Mouse (Mus musculus): ENCODE measurements around the gene Stom. TPM values are rescaled to one million over a fixed set of nuclear protein-coding genes. Genes with fewer than 3 reads are reported as not detected.

Gene Stom
- polyA plus RNA-seq, 1 experiment from 2014 or later = 17.0 TPM

- peak overlapping the region; percentile 77 for H3K4me3 ChIP-seq
- DNase-seq (ENCODE audit: low spot score) = no peak
- H3K4me1 ChIP-seq (replicated peaks) = peaks cover 21% of the 10 kb centered on the region
- 9% methylated on average over 7 of the region's 7 CpGs for WGBS
- peaks cover 13% of the 10 kb centered on the region; the same call in 1 of the 2 replicates for H3K27me3 ChIP-seq (ENCODE audit: insufficient read depth, poor library complexity, severe bottlenecking)
- H3K27ac ChIP-seq = no peak overlapping the region
- H3K9me3 ChIP-seq = no peaks in the 10 kb centered on the region
- no peaks in the 10 kb centered on the region for H3K36me3 ChIP-seq
Measured at GRCm38 (mm10) chr2:35335620-35336019, 1.2 kb downstream of the Stom start.

- H3K27me3 ChIP-seq (ENCODE audit: insufficient read depth, poor library complexity, severe bottlenecking) = peaks cover 13% of the 10 kb centered on the region; the same call in 1 of the 2 replicates
- no peak overlapping the region for H3K4me3 ChIP-seq
- DNase-seq (ENCODE audit: low spot score) = no peak
- H3K27ac ChIP-seq = no peak overlapping the region
- no peaks in the 10 kb centered on the region for H3K36me3 ChIP-seq
- H3K4me1 ChIP-seq (replicated peaks) = peaks cover 21% of the 10 kb centered on the region
- H3K9me3 ChIP-seq = no peaks in the 10 kb centered on the region
Measured at GRCm38 (mm10) chr2:35333670-35334069, 3.1 kb downstream of the Stom start.

GRCm38 (mm10) chr2:35331205-35331604 lies 5.6 kb downstream of the Stom start:
- peaks cover 9% of the 10 kb centered on the region for H3K4me1 ChIP-seq (replicated peaks)
- no peak overlapping the region for H3K27ac ChIP-seq
- no peak overlapping the region for H3K4me3 ChIP-seq
- no peaks in the 10 kb centered on the region for H3K9me3 ChIP-seq
- H3K36me3 ChIP-seq = no peaks in the 10 kb centered on the region
- 72% methylated on average over 2 of the region's 2 CpGs for WGBS
- DNase-seq (ENCODE audit: low spot score) = no peak
- H3K27me3 ChIP-seq (ENCODE audit: insufficient read depth, poor library complexity, severe bottlenecking) = peaks cover 13% of the 10 kb centered on the region; the same call in 1 of the 2 replicates

- H3K4me3 ChIP-seq = no peak overlapping the region
- H3K4me1 ChIP-seq (replicated peaks) = peaks cover 3% of the 10 kb centered on the region; the same call in 1 of the 2 replicates
- no peak for DNase-seq (ENCODE audit: low spot score)
- no peaks in the 10 kb centered on the region for H3K27me3 ChIP-seq (ENCODE audit: insufficient read depth, poor library complexity, severe bottlenecking)
- 78% methylated on average over 2 of the region's 2 CpGs for WGBS
- no peaks in the 10 kb centered on the region for H3K9me3 ChIP-seq
- H3K27ac ChIP-seq = no peak overlapping the region
- no peaks in the 10 kb centered on the region for H3K36me3 ChIP-seq
Measured at GRCm38 (mm10) chr2:35329061-35329460, 7.7 kb downstream of the Stom start.

GRCm38 (mm10) chr2:35328064-35328792 lies 8.5 kb downstream of the Stom start:
- WGBS = 45% methylated on average over 11 of the region's 11 CpGs
- Histone ChIP-seq H3K4me3 (no peak overlapping the region), H3K27me3 (ENCODE audit: insufficient read depth, poor library complexity, severe bottlenecking) (no peaks in the 10 kb centered on the region), H3K36me3 (no peaks in the 10 kb centered on the region), H3K4me1 (replicated peaks) (peaks cover 6% of the 10 kb centered on the region; the same call in 1 of the 2 replicates), H3K27ac (no peak overlapping the region), H3K9me3 (no peaks in the 10 kb centered on the region)
- DNase-seq (ENCODE audit: low spot score) = no peak

- no peaks in the 10 kb centered on the region for H3K36me3 ChIP-seq
- H3K27ac ChIP-seq = no peak overlapping the region
- no peaks in the 10 kb centered on the region for H3K9me3 ChIP-seq
- 72% methylated on average over 10 of the region's 10 CpGs for whole genome bisulfite sequencing
- DNase-seq (ENCODE audit: low spot score) = no peak
- peaks cover 6% of the 10 kb centered on the region; the same call in 1 of the 2 replicates for H3K4me1 ChIP-seq (replicated peaks)
- no peaks in the 10 kb centered on the region for H3K27me3 ChIP-seq (ENCODE audit: insufficient read depth, poor library complexity, severe bottlenecking)
- no peak overlapping the region for H3K4me3 ChIP-seq
Measured at GRCm38 (mm10) chr2:35327583-35327982, 9.2 kb downstream of the Stom start.

- H3K4me3 ChIP-seq = no peak overlapping the region
- no peaks in the 10 kb centered on the region for H3K9me3 ChIP-seq
- no peak for DNase-seq (ENCODE audit: low spot score)
- H3K36me3 ChIP-seq = no peaks in the 10 kb centered on the region
- H3K4me1 ChIP-seq (replicated peaks) = peaks cover 6% of the 10 kb centered on the region; the same call in 1 of the 2 replicates
- 85% methylated on average over 1 of the region's 1 CpGs for WGBS
- H3K27me3 ChIP-seq (ENCODE audit: insufficient read depth, poor library complexity, severe bottlenecking) = no peaks in the 10 kb centered on the region
- no peak overlapping the region for H3K27ac ChIP-seq
Measured at GRCm38 (mm10) chr2:35326931-35327330, 9.8 kb downstream of the Stom start.

GRCm38 (mm10) chr2:35325930-35326329 lies 10.8 kb downstream of the Stom start:
- no peak overlapping the region for H3K4me3 ChIP-seq
- H3K27ac ChIP-seq = no peak overlapping the region
- H3K27me3 ChIP-seq (ENCODE audit: insufficient read depth, poor library complexity, severe bottlenecking) = no peaks in the 10 kb centered on the region
- no peak for DNase-seq (ENCODE audit: low spot score)
- H3K36me3 ChIP-seq = no peaks in the 10 kb centered on the region
- H3K4me1 ChIP-seq (replicated peaks) = peaks cover 6% of the 10 kb centered on the region; the same call in 1 of the 2 replicates
- 76% methylated on average over 10 of the region's 10 CpGs for WGBS
- no peaks in the 10 kb centered on the region for H3K9me3 ChIP-seq

- Histone ChIP-seq H3K4me1 (replicated peaks) (peaks cover 20% of the 10 kb centered on the region), H3K4me3 (no peak overlapping the region), H3K27ac (no peak overlapping the region), H3K36me3 (no peaks in the 10 kb centered on the region), H3K9me3 (no peaks in the 10 kb centered on the region), H3K27me3 (ENCODE audit: insufficient read depth, poor library complexity, severe bottlenecking) (no peaks in the 10 kb centered on the region)
- DNase-seq (ENCODE audit: low spot score) = no peak
- 84% methylated on average over 10 of the region's 10 CpGs for WGBS
Measured at GRCm38 (mm10) chr2:35322404-35323164, 14.2 kb downstream of the Stom start.

- Histone ChIP-seq H3K27me3 (ENCODE audit: insufficient read depth, poor library complexity, severe bottlenecking) (no peaks in the 10 kb centered on the region), H3K4me3 (no peak overlapping the region), H3K36me3 (no peaks in the 10 kb centered on the region), H3K4me1 (replicated peaks) (peaks cover 21% of the 10 kb centered on the region), H3K9me3 (no peaks in the 10 kb centered on the region), H3K27ac (no peak overlapping the region)
- WGBS = 91% methylated on average over 15 of the region's 15 CpGs
- DNase-seq (ENCODE audit: low spot score) = no peak
Measured at GRCm38 (mm10) chr2:35320399-35320798, 16.4 kb downstream of the Stom start.

GRCm38 (mm10) chr2:35318405-35318804 lies 18.4 kb downstream of the Stom start:
- 88% methylated on average over 12 of the region's 12 CpGs for WGBS
- H3K27ac ChIP-seq = no peak overlapping the region
- H3K4me1 ChIP-seq (replicated peaks) = peaks cover 38% of the 10 kb centered on the region

GRCm38 (mm10) chr2:35317604-35318003 lies 19.2 kb downstream of the Stom start:
- Histone ChIP-seq H3K27me3 (ENCODE audit: insufficient read depth, poor library complexity, severe bottlenecking) (no peaks in the 10 kb centered on the region), H3K4me1 (replicated peaks) (peaks cover 38% of the 10 kb centered on the region), H3K4me3 (no peak overlapping the region), H3K36me3 (no peaks in the 10 kb centered on the region), H3K9me3 (no peaks in the 10 kb centered on the region), H3K27ac (no peak overlapping the region)
- DNase-seq (ENCODE audit: low spot score) = no peak
- WGBS = 83% methylated on average over 4 of the region's 4 CpGs

More at GRCm38 (mm10) chr2:35318405-35318804, 18.4 kb downstream of the Stom start:
- Histone ChIP-seq H3K9me3 (no peaks in the 10 kb centered on the region), H3K4me3 (no peak overlapping the region), H3K27me3 (ENCODE audit: insufficient read depth, poor library complexity, severe bottlenecking) (no peaks in the 10 kb centered on the region), H3K36me3 (no peaks in the 10 kb centered on the region)
- DNase-seq (ENCODE audit: low spot score) = no peak

GRCm38 (mm10) chr2:35314300-35314699 lies 22.5 kb downstream of the Stom start:
- no peak overlapping the region for H3K27ac ChIP-seq
- no peak for DNase-seq (ENCODE audit: low spot score)
- H3K36me3 ChIP-seq = no peaks in the 10 kb centered on the region
- 41% methylated on average over 3 of the region's 3 CpGs for WGBS
- no peaks in the 10 kb centered on the region for H3K27me3 ChIP-seq (ENCODE audit: insufficient read depth, poor library complexity, severe bottlenecking)
- H3K4me1 ChIP-seq (replicated peaks) = peaks cover 31% of the 10 kb centered on the region
- H3K9me3 ChIP-seq = no peaks in the 10 kb centered on the region
- H3K4me3 ChIP-seq = no peak overlapping the region

Data from hindbrain, embryonic 10.5 days (tissue).